Mouse (Mus musculus) splenic B cell, adult 2 months (primary cell): Measurements from ENCODE around the gene Wdr45.
"Not testable (repeated sequence)": the region's sequence is repeated elsewhere in the genome, so short reads cannot be mapped to it uniquely, and the experiment has no call there.

ENCODE experiments used
- DNase-seq: peaks from one replicate; pipeline ENCODE4 v3.0.0-alpha.2; 2011; ENCODE audit warnings: low read depth, low spot score
- H3K27me3 ChIP-seq: 2 replicates; pipeline ENCODE4 v1.6.1; 2012; ENCODE audit warnings: mild to moderate bottlenecking, low read length, moderate library complexity, mixed read lengths; ENCODE audit not compliant: control insufficient read depth, poor library complexity, insufficient read depth, severe bottlenecking
- H3K36me3 ChIP-seq: 2 replicates; pipeline ENCODE4 v1.6.1; 2012; ENCODE audit warnings: mild to moderate bottlenecking, low read length, moderate library complexity, mixed read lengths; ENCODE audit not compliant: control insufficient read depth, poor library complexity, insufficient read depth, severe bottlenecking

Gene Wdr45

DNA sequence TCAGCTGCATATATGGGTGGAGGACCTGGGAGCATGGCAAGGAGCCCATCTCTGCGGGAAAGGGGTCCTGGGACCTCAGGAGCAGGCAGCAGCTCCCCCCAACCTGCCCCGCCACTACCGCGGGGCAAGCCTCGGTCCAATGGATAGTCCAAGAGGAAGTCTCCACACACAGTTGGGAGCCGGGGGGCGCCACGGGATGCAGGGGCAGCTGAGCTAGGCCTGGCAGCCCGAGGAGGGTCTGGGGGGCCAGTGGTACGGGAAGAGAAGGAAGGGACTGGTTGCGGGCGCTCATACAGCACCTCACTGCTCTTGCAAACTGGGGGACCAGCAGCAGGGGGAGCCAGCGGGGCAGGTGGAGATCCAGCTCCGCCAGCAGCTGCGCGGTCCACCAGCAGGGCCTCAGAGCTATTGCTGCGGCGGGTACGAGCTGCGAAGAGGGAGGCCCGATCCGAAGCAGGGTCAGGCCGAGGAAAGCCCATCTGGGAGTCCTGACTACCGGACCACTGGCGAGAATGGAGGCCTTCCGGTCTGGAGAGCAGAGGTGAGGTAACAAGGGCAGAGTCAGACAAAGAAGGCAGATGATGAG lies 19.5 kb downstream of the Wdr45 start:
- no peaks in the 10 kb centered on the region for H3K36me3 ChIP-seq
- peak; percentile 81 for DNase-seq
- no peaks in the 10 kb centered on the region for H3K27me3 ChIP-seq

DNA sequence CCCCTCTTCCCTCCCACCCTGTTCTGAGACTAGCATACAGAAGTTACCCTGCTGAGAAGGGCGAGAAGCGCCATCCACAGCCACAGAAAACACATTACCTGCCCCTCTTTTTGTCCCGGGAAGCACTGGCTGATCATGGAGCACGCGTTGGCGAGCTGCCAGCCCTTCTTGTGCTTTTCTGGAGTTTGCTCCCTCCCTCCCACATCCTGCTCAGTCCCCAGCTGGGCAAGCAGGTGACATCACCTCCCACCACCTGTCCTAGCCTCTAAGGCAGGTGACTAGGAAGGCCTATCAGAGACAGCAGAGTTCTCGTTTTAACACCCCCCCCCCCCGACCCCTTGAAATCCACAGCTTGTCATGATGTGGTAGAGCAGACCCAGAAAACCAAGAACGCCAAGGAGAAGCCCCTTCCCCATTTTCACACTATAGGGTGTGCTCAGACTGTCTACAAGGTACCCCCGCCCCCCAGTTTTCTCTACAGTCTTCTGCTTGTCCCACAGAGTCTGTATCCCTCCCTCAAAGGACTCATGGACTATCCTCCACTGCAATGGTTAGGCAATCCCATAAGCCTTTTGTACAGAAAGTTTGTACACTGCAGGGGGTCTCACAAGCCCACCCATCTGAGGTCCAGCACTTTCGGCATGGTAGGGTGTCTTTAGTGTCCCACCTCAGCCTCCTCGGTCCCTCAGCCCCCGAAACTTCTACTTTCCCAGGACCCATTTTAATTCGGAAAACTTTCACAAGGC lies 25.4 kb downstream of the Wdr45 start:
- no peaks in the 10 kb centered on the region for H3K36me3 ChIP-seq
- H3K27me3 ChIP-seq = no peaks in the 10 kb centered on the region
- no peak for DNase-seq

DNA sequence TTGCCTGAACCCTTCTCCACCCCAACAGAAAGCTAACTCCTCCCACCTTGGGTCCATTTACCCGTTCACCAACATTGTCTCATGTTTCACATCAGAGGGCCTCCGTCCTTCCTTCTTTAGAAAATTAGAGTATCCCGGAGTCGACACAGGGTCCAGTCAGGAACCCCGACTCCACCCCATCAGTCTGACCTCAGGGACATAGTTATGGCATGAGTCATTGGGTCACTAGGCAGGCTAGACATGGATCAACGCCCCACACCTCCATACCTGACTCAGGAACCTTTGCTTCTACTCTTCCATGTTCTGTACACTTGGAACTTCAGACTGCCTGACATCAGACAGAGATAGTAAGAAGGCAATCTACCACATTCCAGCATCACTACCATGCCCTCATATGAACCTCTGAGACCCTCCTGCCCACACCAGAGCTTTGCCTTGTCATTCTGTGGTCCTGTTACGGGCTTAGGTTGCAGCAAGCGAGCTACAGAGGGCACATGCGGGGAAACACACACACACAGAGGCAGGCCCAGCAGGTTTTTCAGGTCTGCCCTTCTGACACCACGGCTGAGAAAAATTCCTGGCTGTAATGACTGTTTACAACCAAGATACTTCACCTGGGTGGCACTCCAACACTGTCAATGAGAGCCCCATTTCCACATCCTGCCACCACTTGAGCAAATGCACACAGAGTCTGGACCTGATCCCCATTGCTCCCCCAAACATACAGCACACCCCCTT lies 26.1 kb downstream of the Wdr45 start:
- no peak for DNase-seq
- Histone ChIP-seq H3K27me3 (no peaks in the 10 kb centered on the region), H3K36me3 (no peaks in the 10 kb centered on the region)

DNA sequence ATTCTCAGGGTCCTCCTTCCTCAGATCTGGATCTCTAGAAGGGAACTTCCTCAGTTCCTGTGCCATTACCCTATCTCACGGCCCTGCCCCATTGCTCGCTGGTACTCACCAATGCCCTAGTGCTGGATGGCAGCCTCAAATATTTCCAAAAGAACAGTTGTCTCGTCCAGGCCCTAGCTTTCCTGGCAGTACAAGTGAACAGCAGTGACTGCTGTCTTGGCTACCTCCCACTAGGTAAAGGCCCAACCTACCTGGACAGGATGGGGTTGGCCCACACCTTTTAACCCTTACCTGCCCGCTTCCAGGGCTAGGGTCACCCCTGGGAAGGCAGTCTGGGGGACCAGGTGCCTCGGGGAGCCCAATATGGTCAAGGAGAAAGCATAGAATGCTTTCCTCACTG lies 27.0 kb downstream of the Wdr45 start:
- Histone ChIP-seq H3K36me3 (no peaks in the 10 kb centered on the region), H3K27me3 (no peaks in the 10 kb centered on the region)
- DNase-seq = no peak

DNA sequence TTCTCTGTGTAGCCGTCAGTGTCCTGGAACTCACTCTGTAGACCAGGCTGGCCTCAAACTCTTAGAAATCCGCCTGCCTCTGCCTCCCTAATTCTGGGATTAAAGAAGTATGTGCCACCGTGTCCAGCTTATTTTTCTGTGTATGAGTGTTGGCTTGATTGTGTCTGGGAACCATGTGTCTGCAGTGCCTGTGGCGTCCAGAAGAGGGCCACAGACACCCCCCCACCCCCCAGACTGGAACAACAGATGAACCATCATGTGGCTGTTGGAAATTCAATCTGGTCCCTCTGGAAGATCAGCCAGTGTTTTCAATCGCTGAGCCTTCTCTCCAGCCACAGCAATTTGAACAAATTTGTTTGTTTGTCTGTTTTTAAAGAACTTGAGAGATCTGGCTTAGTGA lies 29.3 kb downstream of the Wdr45 start:
- Histone ChIP-seq H3K27me3 (no peaks in the 10 kb centered on the region), H3K36me3 (no peaks in the 10 kb centered on the region)
- no peak for DNase-seq

DNA sequence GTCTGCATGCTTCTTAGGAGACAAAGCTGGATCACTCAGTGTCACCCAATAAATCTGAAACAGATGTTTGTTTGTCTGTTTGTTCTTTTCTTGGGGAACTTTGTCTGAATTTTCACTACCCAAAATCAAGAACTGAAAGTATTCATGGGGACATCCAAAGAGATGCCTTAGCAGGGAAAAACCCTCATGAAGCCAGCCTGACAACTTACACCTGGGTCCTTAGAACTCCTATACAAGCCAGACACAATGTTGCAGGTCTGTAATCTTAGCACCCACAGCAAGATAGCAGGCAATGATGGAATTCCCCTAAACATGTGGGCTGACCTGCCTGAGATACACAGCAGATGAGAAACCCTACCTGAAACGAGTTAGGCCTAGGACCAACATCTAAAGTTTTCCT lies 30.8 kb downstream of the Wdr45 start:
- no peak for DNase-seq
- Histone ChIP-seq H3K36me3 (no peaks in the 10 kb centered on the region), H3K27me3 (no peaks in the 10 kb centered on the region)

DNA sequence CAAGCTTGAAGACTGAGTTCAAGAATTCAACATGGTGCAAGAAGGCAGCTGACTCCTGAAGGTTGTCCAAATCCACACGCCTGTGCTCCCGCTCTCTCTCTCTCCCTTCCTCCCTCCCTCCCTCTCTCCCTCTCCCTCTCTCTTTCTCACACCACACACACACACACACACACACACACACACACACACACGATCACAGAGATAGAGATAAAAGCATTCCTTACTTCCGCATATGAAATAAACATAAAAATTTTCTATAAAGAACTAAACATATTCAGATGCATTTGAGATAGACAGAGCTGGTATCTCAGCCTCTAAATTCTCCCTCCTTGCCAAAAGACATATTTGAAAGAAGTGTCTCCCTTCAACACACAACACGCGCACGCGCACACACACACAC lies 31.3 kb downstream of the Wdr45 start:
- DNase-seq = no peak
- Histone ChIP-seq H3K36me3 (no peaks in the 10 kb centered on the region), H3K27me3 (no peaks in the 10 kb centered on the region)

DNA sequence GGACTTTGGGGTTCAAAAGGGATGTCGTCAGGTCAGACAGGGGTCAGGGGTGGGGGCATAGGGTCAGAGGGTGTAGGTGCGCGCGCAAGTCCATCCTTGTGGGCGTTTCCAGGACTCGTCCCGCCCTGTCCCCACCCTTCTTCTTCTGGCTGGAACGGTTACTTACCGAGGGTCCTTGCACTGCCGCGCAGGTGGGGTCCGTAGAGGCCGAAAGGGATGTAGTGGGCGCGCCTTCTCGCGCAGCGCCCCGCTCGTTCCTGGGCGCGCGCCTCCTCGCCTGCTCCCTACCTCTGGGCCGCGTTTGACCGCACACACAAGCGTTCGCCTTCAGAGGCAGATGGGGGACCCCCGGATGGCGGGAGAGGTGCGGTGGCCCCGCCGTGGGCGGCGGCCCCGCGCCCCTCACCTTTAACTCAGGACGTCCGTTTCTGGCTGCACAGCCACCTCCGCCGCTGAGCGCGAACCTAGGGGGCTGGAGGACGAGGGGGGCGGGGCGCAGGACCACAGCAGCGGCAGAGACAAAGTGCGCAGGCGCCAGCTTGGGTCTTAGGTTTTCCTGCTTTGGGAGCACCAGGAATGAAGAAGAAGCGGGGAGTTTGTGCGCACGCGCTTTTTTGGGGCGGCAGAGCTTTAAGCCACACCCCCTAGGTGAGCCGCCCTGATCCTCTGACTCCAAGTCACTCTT lies 36.4 kb downstream of the Wdr45 start, which contains the start of gene Ccdc120:
Gene Ccdc120 (minus strand): TSS at position 474 of the 685 bp plus-strand sequence.
- H3K36me3 ChIP-seq = no peaks in the 10 kb centered on the region
- DNase-seq = no peak
- H3K27me3 ChIP-seq = no peaks in the 10 kb centered on the region

DNA sequence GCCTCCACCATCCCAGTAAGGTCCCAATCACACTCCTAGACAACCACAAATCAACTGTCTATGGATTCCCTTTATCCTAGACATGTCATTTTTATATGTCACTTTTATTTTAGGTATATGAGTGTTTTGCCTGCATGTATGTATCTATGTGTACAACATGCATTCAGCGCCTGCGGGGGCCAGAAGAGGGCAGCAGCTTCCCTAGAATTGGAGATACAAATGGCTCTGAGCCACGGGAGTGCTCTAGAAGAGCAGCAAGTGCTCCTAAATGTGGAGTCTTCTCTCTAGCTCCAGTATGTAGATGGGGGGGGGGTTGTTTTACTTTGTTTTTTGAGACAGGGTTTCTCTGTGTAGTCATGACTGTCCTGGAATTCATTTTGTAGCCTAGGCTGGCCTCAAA lies 39.5 kb downstream of the Wdr45 start:
- H3K27me3 ChIP-seq, H3K36me3 ChIP-seq: not testable (repeated sequence)
- peak; percentile 49 for DNase-seq

DNA sequence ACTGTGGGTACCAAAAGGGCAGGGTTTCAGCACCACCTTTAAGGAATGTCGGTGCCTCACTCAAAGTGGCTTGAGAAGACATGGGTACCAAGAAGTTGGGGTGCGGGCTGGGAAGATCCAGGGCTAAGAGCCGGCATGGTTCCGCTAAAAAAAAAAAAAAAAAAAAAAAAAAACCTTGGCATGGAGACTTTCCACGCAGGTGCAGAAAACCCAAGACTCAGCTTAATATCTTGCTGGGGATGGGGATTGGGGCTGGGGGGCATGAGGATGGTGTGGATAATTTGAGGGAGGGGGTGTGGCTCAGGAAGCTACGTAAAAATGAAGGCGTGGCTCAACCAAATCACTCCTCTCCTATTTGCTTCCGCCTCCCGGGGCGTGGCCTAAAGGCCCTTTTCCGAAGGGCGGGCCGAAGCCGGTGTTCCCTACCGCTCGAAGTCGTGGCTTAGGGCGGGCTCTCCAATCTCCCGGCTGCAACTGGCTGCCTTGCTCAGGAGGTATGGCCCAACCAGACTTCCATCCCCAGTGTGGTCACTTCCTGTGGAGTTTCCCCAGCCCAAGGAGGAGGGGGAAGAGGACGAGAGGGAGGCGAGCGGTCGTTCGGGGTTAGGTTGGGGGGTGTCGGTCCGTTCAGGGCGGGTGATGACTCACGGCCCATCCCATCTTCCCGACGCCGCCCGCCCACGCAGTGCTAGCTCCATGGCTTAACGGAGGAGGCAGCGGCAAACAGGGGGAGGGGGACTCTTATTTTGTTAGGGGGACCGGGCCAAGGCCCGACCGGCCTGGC lies 48.2 kb downstream of the Wdr45 start, which contains the start of gene Tfe3:
Gene Tfe3 (plus strand): TSS at position 424 of the 784 bp plus-strand sequence.
- no peaks in the 10 kb centered on the region for H3K27me3 ChIP-seq
- H3K36me3 ChIP-seq = no peaks in the 10 kb centered on the region
- peak; percentile 92 for DNase-seq

DNA sequence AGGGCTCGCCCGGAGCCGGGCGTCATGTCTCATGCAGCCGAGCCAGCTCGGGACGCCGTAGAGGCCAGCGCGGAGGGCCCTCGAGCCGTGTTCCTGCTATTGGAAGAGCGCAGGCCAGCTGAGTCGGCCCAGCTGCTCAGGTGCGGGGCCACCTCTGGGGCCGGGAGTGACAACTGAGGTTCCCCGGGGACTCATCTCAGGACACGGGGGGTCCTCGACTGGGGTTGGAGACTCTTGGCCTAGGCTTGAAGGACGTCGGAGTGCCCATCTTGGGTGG lies 48.7 kb downstream of the Wdr45 start:
- Histone ChIP-seq H3K36me3 (no peaks in the 10 kb centered on the region), H3K27me3 (no peaks in the 10 kb centered on the region)
- no peak for DNase-seq

DNA sequence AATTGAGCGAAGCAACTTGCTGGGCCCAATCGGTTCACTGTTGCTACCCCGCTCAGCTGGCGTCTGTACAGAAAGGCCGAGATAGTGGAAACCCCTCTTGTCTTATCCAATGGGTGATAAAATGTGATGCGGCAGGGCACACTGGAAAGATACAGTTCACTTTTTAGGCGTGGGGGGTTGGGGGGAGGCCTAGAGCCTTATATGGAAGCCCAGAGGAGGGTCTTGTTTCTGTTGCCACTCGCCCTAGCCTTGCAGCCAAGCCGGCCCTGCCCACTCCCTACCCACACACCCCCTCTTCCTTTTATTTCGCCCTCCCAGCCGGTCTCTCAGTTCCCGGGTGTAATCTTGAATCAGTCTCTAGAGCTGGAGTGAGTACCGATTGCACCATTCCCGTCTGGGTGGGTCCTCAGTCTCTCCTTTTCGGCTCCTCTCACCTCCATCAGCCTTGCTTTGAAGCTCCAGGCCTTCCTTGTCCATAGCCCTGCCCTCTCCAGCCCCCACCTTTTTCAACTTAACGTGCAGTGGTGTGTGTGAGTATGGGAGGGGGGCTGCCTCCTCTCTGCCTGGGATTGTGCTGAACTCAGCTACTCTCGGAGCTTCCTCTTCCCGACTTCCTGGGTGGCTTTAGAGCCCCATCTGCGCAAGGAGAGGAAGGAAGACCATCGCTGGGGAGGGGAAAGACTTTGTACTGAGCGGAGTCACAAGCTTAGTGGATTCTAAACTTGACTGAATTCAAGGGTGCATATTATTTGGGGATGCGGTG lies 49.7 kb downstream of the Wdr45 start:
- Histone ChIP-seq H3K27me3 (no peaks in the 10 kb centered on the region), H3K36me3 (no peaks in the 10 kb centered on the region)
- DNase-seq = peak; percentile 12

DNA sequence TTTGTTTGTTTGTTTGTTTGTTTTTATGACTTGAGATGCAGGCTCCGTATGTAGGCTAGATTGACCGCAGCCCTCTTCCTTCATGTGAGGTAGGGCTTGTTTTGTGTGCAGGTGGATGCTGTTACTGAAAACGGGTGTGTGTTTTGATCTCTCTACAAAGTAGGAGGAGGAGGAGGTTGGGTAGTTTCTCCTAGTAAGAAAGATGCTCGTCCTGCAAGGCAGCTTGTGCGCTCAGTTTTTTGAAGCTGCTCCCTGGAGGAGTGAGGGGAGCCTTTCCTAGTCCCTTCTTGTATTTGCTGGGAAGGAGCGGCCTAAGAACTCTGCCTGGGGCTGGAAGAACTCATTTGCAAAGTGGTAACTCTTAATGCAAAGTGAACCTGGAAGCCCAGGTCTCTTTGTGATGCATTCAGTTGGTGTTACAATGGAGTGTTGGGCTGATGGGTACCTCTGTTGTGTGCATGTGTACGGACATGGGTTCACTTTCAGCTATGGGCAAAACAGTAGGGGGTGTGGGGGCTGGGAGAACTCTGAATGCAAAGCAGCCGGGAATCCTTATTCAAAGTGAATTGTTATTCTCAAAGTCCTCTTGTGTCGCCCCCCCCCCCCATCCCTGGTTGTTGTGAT lies 50.6 kb downstream of the Wdr45 start:
- no peak for DNase-seq
- Histone ChIP-seq H3K27me3 (no peaks in the 10 kb centered on the region), H3K36me3 (no peaks in the 10 kb centered on the region)
